Mouse (Mus musculus) ES-Bruce4 (cell line): Measurements from ENCODE around the gene AC124502.3. TPM values are rescaled to one million over a fixed set of nuclear protein-coding genes. Genes with fewer than 3 reads are reported as not detected.

Experiments
- H3K27ac ChIP-seq: 2 replicates; pipeline ENCODE4 v1.5.1; 2012; ENCODE audit warnings: low read length, inconsistent platforms; ENCODE audit not compliant: insufficient read depth
- H3K27me3 ChIP-seq: 2 replicates; pipeline ENCODE4 v1.6.1; 2012; ENCODE audit warnings: mild to moderate bottlenecking, low read length, inconsistent platforms; ENCODE audit not compliant: control insufficient read depth, poor library complexity, insufficient read depth, severe bottlenecking
- H3K36me3 ChIP-seq: 2 replicates; pipeline ENCODE4 v1.6.1; 2012; ENCODE audit warnings: inconsistent platforms, mild to moderate bottlenecking, low read length, moderate library complexity; ENCODE audit not compliant: control insufficient read depth, poor library complexity, insufficient read depth, severe bottlenecking
- H3K4me1 ChIP-seq: one replicate; pipeline ENCODE4 v1.8.1; 2011; ENCODE audit warnings: low read length; ENCODE audit not compliant: control insufficient read depth, insufficient read depth
- H3K4me3 ChIP-seq: 2 replicates; pipeline ENCODE4 v1.5.1; 2011; ENCODE audit warnings: low read depth, mild to moderate bottlenecking, low read length
- H3K9ac ChIP-seq: 2 replicates; pipeline ENCODE4 v1.6.1; 2012; ENCODE audit warnings: low read depth, mild to moderate bottlenecking, inconsistent platforms; ENCODE audit not compliant: poor library complexity, severe bottlenecking
- H3K9me3 ChIP-seq: replicated peaks from 2 replicates; pipeline ENCODE4 v1.6.1; 2012; ENCODE audit warnings: mild to moderate bottlenecking, low read length, inconsistent platforms; ENCODE audit not compliant: control insufficient read depth, poor library complexity, insufficient read depth, severe bottlenecking
- CTCF ChIP-seq: IDR thresholded peaks from one replicate; pipeline ENCODE4 v1.8.1; 2011; ENCODE audit warnings: low read depth, low read length
- EP300 ChIP-seq: IDR thresholded peaks from 2 replicates; pipeline ENCODE4 v1.6.1; 2011; ENCODE audit warnings: low read depth, low read length; ENCODE audit not compliant: insufficient read depth
- POLR2A ChIP-seq: IDR thresholded peaks from one replicate; pipeline ENCODE4 v1.8.1; 2011; ENCODE audit warnings: low read length; ENCODE audit not compliant: insufficient read depth
- polyA plus RNA-seq: library from polyadenylated mRNA; stranded (reverse); fragments of >200 nt; gene quantifications from 2 replicates; pipeline ENCODE4 v1.2.4, GENCODE M21; 2011; ENCODE audit warnings: low read depth; ENCODE audit not compliant: missing spikeins, insufficient read depth, insufficient read length

AC124502.3 gene
- polyA plus RNA-seq, 1 experiment, result not detected

DNA sequence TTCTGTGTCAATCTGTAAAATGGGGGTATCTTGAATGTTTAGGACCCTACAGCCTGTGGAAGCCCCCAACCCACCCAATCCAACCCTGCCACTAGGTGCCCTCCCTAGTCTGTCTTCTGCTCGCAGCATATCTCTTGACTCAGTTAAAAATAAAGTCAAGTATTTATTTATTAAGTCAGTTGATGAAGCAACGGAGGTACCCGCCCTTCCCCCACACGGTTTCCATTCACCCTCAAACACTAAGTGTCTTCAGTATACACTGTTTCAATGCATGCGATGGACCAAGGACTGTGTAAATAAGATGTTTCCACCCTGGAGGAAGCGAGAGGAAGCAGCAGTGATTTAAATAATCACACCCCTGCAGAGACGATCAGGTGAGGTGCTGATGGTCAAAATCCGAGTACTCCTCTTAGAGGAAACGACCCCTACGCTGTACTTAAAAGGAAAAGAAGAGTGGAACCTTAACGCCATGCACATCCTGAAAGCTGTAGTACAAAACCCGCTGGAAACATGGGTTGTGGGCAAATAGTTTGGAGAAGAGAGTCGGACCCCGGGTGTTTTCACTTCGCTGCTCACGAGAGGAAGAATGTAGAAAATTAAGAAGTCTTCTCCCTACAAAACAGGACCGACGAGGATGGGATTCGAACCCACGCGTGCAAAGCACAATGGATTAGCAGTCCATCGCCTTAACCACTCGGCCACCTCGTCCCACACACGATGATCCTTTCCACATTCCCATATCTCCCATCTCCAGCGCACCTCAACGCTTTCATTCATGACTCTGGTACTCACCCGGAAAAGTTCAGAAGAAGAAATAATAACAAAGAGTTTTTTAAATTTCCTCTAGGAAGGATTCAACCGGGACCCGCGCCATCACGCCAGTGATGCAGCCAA, 766 bp upstream of the AC124502.3 start:
- Histone ChIP-seq H3K9ac (peak overlapping the region; percentile 38), H3K9me3 (no peaks in the 10 kb centered on the region), H3K4me3 (peak overlapping the region; percentile 67), H3K27me3 (no peaks in the 10 kb centered on the region), H3K36me3 (no peaks in the 10 kb centered on the region), H3K27ac (peak overlapping the region; percentile 19; the same call in 1 of the 2 replicates), H3K4me1 (peaks cover 2% of the 10 kb centered on the region)
- TF ChIP-seq CTCF (no peak), POLR2A (no peak), EP300 (peak; percentile 70; the same call in 1 of the 2 replicates)

DNA sequence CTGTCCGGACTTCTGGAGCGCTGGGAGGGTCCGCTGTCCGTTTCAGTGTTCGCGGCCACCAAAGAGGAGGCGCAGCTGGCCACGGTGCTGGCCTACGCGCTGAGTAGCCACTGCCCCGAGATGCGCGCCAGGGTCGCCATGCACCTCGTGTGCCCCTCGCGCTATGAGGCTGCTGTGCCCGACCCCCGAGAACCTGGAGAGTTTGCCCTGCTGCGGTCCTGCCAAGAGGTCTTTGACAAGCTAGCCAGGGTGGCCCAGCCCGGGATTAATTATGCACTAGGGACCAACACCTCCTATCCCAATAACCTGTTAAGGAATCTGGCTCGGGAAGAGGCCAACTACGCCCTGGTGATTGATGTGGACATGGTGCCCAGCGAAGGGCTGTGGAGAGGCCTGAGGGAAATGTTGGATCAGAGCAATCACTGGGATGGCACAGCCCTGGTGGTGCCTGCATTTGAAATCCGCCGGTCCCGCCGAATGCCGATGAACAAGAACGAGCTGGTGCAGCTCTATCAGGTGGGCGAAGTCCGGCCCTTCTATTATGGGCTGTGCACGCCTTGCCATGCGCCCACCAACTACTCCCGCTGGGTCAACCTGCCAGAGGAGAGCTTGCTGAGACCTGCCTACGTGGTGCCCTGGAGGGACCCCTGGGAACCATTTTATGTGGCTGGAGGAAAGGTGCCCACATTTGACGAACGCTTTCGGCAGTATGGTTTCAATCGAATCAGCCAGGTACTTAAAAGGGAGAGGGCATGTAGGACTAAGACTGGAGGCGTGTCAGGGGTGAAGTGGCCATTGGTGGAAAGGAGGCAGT, 817 bp downstream of the AC124502.3 start:
- peaks cover 2% of the 10 kb centered on the region for H3K4me1 ChIP-seq
- no peak for TF ChIP-seq POLR2A
- TF ChIP-seq CTCF, result no peak
- TF ChIP-seq EP300, result no peak
- H3K27ac ChIP-seq, result no peak overlapping the region
- peak overlapping the region; percentile 67 for H3K4me3 ChIP-seq
- H3K27me3 ChIP-seq, result no peaks in the 10 kb centered on the region
- no peaks in the 10 kb centered on the region for H3K36me3 ChIP-seq
- H3K9me3 ChIP-seq, result no peaks in the 10 kb centered on the region
- H3K9ac ChIP-seq, result peak overlapping the region; percentile 38

DNA sequence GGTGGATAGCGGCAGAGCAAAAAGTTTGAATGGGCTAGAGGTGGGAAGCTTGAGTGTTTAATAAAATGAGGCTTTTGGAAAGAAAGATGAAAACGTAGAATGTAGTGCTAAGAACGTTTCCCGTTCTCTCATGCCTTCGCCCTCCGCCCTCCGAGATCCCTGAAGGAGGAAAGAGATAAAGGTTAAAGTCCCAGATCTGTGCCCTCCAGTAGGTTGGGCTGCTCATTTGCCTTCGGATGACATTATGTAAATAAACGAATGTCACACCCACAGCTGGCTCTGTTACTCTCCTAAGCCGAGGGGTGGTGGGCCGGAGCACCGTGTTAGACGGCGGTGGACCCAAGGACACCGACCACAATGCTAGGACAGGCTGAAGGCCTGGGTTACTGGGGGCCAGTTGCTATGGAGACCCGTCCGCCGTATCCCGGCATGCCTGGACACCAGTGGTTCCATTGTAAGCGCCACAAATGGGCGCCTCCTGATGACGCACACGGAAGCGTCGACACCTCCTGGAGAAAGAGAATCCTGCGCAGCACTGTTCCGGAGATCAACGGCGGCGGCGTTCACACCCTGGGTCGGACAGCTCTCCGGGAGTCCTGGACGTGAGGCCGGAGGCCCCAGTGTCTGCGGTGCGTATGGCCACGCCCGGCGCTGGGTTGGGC, 2.3 kb downstream of the AC124502.3 start, which contains the start of gene Brms1:
Brms1 (plus strand) TSS at position 493 of the 662 bp plus-strand sequence.
- Histone ChIP-seq H3K9me3 (no peaks in the 10 kb centered on the region), H3K4me1 (peaks cover 2% of the 10 kb centered on the region), H3K27ac (no peak within 1 kb of the TSS), H3K36me3 (no peaks in the 10 kb centered on the region), H3K4me3 (peak within 1 kb of the TSS; percentile 71), H3K27me3 (no peaks in the 10 kb centered on the region), H3K9ac (peak within 1 kb of the TSS; percentile 58)
- TF ChIP-seq CTCF (no peak), EP300 (peak; percentile 61; the same call in 1 of the 2 replicates)

DNA sequence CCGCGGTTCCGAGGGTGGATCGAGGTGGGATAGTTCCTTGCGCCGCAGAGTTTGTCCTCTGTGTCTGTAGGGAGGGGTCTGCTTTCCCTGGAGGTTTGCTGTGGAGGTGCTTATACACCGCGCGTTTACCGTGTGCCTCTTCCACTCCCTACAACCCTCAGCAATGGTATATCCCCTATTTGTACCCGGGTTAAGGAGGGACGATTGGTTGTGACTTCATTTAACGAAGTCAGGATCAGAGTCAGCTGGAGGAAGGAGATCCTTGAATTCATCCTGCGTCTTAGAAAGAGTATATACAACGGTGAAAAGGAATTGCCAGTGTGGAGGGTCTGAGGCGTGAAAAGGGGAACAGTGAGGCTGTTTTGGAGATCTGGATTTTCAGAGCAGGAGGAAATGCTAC, 2.9 kb downstream of the AC124502.3 start:
- Histone ChIP-seq H3K27me3 (no peaks in the 10 kb centered on the region), H3K9ac (peak overlapping the region; percentile 58), H3K27ac (no peak overlapping the region), H3K4me3 (peak overlapping the region; percentile 71), H3K36me3 (no peaks in the 10 kb centered on the region), H3K9me3 (no peaks in the 10 kb centered on the region), H3K4me1 (peaks cover 2% of the 10 kb centered on the region)
- TF ChIP-seq POLR2A (no peak), CTCF (no peak), EP300 (no peak)

DNA sequence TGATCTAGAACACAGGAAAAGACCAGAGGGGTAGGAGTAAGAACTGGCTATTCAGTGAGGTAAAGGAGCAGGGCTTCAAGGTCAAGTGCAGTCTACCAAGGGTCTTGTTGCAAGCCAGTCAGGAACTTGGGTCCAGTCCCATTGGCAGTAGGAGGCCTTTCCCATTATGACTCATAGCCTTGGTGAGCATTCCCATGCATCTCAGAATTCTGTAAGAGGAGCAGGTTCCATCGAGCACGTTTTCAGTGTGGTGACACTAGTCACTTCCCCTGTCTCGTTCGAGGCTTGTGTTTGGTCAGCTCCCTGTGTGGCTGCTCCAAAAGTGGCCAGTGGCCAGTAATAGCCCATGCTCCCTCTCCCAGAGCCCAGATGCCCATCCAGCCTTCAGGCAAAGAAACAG, 6.8 kb downstream of the AC124502.3 start:
- no peaks in the 10 kb centered on the region for H3K36me3 ChIP-seq
- no peak overlapping the region for H3K27ac ChIP-seq
- TF ChIP-seq CTCF (no peak), POLR2A (no peak), EP300 (no peak)
- H3K9ac ChIP-seq, result no peak overlapping the region
- H3K4me3 ChIP-seq, result no peak overlapping the region
- peaks cover 5% of the 10 kb centered on the region for H3K4me1 ChIP-seq
- H3K27me3 ChIP-seq, result no peaks in the 10 kb centered on the region
- H3K9me3 ChIP-seq, result no peaks in the 10 kb centered on the region
